Mouse (Mus musculus) bone marrow, adult 2 months (tissue): ENCODE measurements around the gene Hadhb. TPM values are rescaled to one million over a fixed set of nuclear protein-coding genes. Genes with fewer than 3 reads are reported as not detected.

ENCODE experiments used
- H3K27ac ChIP-seq: fragments of 200-500 bp; 2 replicates; pipeline ENCODE4 v1.5.1; 2012; ENCODE audit warnings: low read depth, mild to moderate bottlenecking, control low read depth, inconsistent platforms, low read length; ENCODE audit not compliant: control insufficient read depth, poor library complexity, insufficient read depth
- H3K4me1 ChIP-seq: fragments of 200-500 bp; 2 replicates; pipeline ENCODE4 v1.6.1; 2011; ENCODE audit warnings: low read length; ENCODE audit not compliant: control insufficient read depth, insufficient read depth
- H3K4me3 ChIP-seq: fragments of 200-500 bp; replicated peaks from 2 replicates; pipeline ENCODE3; 2011; ENCODE audit warnings: mild to moderate bottlenecking, low read depth, low read length, control low read depth; ENCODE audit not compliant: control insufficient read depth
- CTCF ChIP-seq: fragments of 200-500 bp; IDR thresholded peaks from 2 replicates; pipeline ENCODE4 v1.5.1; 2011; ENCODE audit warnings: low read length, control low read depth; ENCODE audit not compliant: control insufficient read depth, insufficient read depth
- POLR2A ChIP-seq: fragments of 200-500 bp; IDR thresholded peaks from 2 replicates; pipeline ENCODE4 v1.6.1; 2011; ENCODE audit warnings: low read depth, mild to moderate bottlenecking, control low read depth, low read length, borderline replicate concordance; ENCODE audit not compliant: control insufficient read depth
- WGBS: fragments of 180-500 bp; shearing (Covaris S2); methylation state at CpG from one replicate; pipeline ENCODE4 v1.1.7; 2018; 5-methylcytosine and 5-hydroxymethylcytosine counted together
- polyA plus RNA-seq: library from polyadenylated mRNA; stranded (reverse); fragments of >200 nt; gene quantifications from 2 replicates; pipeline ENCODE4 v1.2.4, GENCODE M21; 2011; ENCODE audit warnings: low replicate concordance; ENCODE audit not compliant: missing spikeins, insufficient read depth, insufficient read length

Hadhb gene
- 27.3 and 32.3 TPM in 2 replicates for polyA plus RNA-seq

GRCm38 (mm10) chr5:30154474-30155394, at the start of gene Hadhb, which contains the start of gene Hadha:
Gene Hadhb (plus strand): TSS chr5:30155248.
Gene Hadha (minus strand): TSS chr5:30155162.
- no peaks in the 10 kb centered on the region for H3K4me1 ChIP-seq
- under 1% methylated on average over 53 of the region's 53 CpGs for WGBS
- peak within 1 kb of the TSS; percentile 93 for H3K27ac ChIP-seq
- TF ChIP-seq POLR2A = peak; percentile 91
- no peak for TF ChIP-seq CTCF
- H3K4me3 ChIP-seq = peak within 1 kb of the TSS; percentile 86

GRCm38 (mm10) chr5:30105668-30106300, 49.3 kb upstream of the Hadhb start, which contains the start of gene 3110082J24Rik:
Gene 3110082J24Rik (minus strand): TSS chr5:30106086.
- WGBS = 6% methylated on average over 29 of the region's 29 CpGs
- H3K4me3 ChIP-seq = no peak within 1 kb of the TSS
- H3K4me1 ChIP-seq = no peaks in the 10 kb centered on the region
- TF ChIP-seq POLR2A (no peak), CTCF (no peak)
- no peak within 1 kb of the TSS for H3K27ac ChIP-seq

DNA sequence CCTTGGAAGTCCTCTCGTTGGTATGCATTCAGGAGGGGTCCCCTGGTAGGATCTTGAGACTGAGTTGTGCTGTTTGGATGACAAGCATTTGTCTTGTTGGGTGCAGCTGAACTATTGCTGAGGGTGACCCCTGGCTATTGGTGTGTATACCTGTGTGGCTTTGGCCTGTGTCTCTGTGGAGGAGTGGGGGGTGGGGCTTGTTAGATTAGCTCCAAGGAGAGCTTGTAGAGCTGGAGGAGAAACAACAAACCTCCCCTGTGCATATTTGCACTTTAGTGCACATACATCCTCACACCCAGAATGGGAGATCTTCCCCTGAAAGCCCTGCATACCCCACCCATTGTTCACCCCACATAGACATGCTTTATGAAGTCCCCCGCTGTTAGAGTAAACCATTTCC, 48.3 kb upstream of the Hadhb start:
- TF ChIP-seq CTCF = no peak
- TF ChIP-seq POLR2A = no peak
- no peaks in the 10 kb centered on the region for H3K4me1 ChIP-seq
- 27% methylated on average over 2 of the region's 2 CpGs for WGBS
- no peak overlapping the region for H3K27ac ChIP-seq
- no peak overlapping the region for H3K4me3 ChIP-seq

DNA sequence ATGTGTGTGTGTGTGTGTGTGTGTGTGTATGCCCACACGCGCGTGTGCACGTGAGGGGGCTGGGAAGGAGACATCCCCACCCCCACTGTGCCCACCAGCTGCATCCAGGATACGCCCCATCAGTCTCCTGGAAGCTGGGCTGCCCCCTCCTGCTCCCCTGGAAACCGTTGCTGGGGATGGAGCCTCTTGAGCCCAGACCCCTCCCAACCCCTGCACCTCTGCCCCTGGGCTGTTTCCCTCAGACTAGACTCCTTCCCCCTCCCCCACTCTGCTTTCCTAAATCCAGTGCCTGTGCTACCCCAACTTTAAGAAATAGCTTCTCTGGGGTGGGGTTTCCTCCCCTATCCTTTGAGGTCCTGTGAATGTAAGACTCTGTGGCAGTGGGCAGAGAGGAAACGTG, 47.9 kb upstream of the Hadhb start:
- H3K4me1 ChIP-seq = no peaks in the 10 kb centered on the region
- TF ChIP-seq POLR2A (no peak), CTCF (no peak)
- 32% methylated on average over 7 of the region's 7 CpGs for WGBS
- H3K4me3 ChIP-seq = no peak overlapping the region
- H3K27ac ChIP-seq = no peak overlapping the region

DNA sequence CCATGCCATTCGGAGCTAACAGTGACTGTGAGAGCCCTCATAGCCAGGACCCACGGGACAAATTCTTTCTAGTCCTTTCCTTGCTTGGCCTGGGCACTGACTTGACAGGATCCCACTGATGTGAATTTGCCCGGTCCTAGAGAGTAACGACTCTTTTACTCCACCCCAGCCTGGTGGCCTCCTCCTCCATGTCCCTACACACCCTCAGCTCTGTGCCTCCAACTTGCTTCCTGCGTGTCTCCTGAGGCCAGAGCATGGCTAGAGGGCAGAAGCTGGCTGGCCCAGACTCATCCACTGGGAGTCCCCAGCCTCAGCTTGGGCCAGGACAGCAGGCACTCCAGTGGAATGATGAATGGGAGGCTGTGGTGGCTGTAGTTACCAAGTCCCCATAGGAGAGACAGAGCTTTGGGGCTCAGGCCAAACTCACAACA, 47.4 kb upstream of the Hadhb start:
- no peaks in the 10 kb centered on the region for H3K4me1 ChIP-seq
- WGBS = 24% methylated on average over 5 of the region's 5 CpGs
- no peak overlapping the region for H3K4me3 ChIP-seq
- H3K27ac ChIP-seq = no peak overlapping the region
- TF ChIP-seq POLR2A (no peak), CTCF (no peak)

DNA sequence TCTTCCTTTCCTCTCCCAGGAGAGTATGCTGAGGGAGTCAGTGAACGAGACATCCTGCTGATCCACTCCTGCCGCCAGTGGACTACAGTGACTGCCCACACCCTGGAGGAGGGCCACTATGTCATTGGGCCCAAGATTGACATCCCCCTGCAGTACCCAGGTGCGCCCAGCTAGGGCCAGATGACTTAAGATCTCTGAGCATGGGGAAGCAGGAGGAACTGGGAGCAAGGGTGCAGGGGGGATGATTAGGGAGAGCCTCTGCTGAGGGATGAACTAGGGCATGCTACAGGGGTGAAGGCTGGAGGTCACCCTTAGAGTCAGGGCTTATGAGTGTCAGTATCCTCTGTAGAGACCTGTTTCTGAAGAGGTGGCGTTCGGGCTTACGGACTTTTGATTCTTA, 46.8 kb upstream of the Hadhb start:
- Histone ChIP-seq H3K4me3 (no peak overlapping the region), H3K27ac (no peak overlapping the region), H3K4me1 (no peaks in the 10 kb centered on the region)
- TF ChIP-seq POLR2A (no peak), CTCF (no peak)
- 77% methylated on average over 6 of the region's 6 CpGs for WGBS

DNA sequence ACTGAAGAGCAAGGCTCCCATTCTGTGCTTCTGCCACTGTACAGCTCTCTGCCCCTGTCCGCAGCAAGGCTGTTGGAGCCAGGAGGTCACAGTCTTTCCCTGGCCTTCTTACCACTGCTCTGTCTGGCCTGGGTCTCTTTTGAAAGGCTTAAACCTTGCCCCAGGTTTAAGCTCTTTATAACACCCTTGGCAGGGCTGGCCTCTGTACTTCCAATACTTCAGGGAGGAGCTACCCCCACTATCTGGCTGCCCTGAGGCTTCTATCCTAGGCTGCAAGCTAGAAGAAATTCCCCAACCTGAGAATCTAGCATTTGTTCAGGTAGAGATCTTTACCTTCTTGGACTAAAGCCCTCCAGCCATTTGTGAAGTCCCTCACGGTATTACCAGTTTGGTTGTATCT, 45.1 kb upstream of the Hadhb start:
- TF ChIP-seq POLR2A (no peak), CTCF (no peak)
- no peak overlapping the region for H3K27ac ChIP-seq
- 79% methylated on average over 2 of the region's 2 CpGs for WGBS
- H3K4me1 ChIP-seq = no peaks in the 10 kb centered on the region
- H3K4me3 ChIP-seq = no peak overlapping the region
